Mouse (Mus musculus): ENCODE measurements around the gene Zic2. TPM values are rescaled to one million over a fixed set of nuclear protein-coding genes. Genes with fewer than 3 reads are reported as not detected.

Gene Zic2
- total and polyA plus RNA-seq, 3 experiments: 0.13 TPM; not detected in 2

DNA sequence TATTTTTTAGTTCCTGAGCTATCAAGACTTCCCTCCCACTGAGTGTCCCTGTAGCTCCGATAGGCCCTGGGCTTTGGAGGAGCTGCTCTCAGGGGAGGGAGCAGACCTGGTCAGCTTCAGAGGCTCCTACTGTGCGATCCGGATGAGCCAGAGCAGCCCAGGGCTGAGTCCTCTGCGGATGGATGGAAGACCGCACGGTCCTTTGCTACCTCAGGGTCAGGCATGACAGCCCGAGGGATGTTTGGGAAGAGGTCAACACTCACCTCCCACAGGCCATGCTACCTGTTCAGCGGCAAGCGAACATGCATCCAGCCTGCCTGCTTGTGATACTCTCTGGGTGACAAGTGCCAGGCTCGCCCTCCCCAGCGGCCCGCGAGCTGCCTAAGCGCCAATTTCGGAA is 5.9 kb downstream of the Zic2 start:
- dilution Hi-C loops (cut with MboI; ENCODE audit: extremely low pct_ligation_motif_present, extremely low pct_unique_long_range_greater_than_20kb, low sequenced_read_pairs): no loop called here
- no peak for TF ChIP-seq BHLHE40 (IDR thresholded peaks at IDR 0.05; ENCODE audit: low read depth, low read length)
- no peak for TF ChIP-seq NRF1 (IDR thresholded peaks at IDR 0.05; ENCODE audit: low read depth, low read length)
- no peak for TF ChIP-seq IRF4 (IDR thresholded peaks at IDR 0.05; ENCODE audit: low read depth, low read length)
- no peak for TF ChIP-seq ZNF384 (IDR thresholded peaks at IDR 0.05; ENCODE audit: low read depth, low read length)
- no peak for TF ChIP-seq EP300 (IDR thresholded peaks at IDR 0.05; ENCODE audit: low read length)
- no peak for TF ChIP-seq ETS1 (conservative IDR thresholded peaks at IDR 0.05; ENCODE audit: low read depth, low read length)
- no peak for TF ChIP-seq SMC3 (IDR thresholded peaks at IDR 0.05; ENCODE audit: low read depth, low read length)
- TF ChIP-seq MYC (IDR thresholded peaks at IDR 0.05; ENCODE audit: low read depth, low read length): no peak
- TF ChIP-seq ZMIZ1 (IDR thresholded peaks at IDR 0.05; ENCODE audit: low read depth, low read length): no peak
- TF ChIP-seq USF2 (conservative IDR thresholded peaks at IDR 0.05; ENCODE audit: low read depth, low read length): no peak
- no peak for TF ChIP-seq E2F4 (IDR thresholded peaks at IDR 0.05; ENCODE audit: insufficient replicate concordance, low read depth, low read length)
- TF ChIP-seq MAZ (IDR thresholded peaks at IDR 0.05; ENCODE audit: low read depth, low read length): no peak
- no peak for TF ChIP-seq GABPA (IDR thresholded peaks at IDR 0.05; ENCODE audit: insufficient replicate concordance, low read depth, low read length)
- Histone ChIP-seq H3K9ac (ENCODE audit: insufficient read depth, low read depth) (no peak overlapping the region), H3K36me3 (replicated peaks in 1 of 2; ENCODE audit: control insufficient read depth in 1 of 2, insufficient read depth in 1 of 2, low read length in 1 of 2) (no peaks in the 10 kb centered on the region), H3K4me1 (ENCODE audit: control insufficient read depth in 1 of 2, insufficient read depth in 2 of 2) (peaks cover 4 to 20% of the 10 kb centered on the region in 2 experiments; a peak in 2 of 4 replicates), H3K4me3 (replicated peaks in 1 of 3; ENCODE audit: low read depth in 2 of 3, low read length in 2 of 3, poor library complexity in 1 of 3) (no peak overlapping the region), H3K79me2 (replicated peaks; ENCODE audit: control insufficient read depth, extremely low read depth, insufficient read depth, poor library complexity, severe bottlenecking) (no peaks in the 10 kb centered on the region), H3K9me3 (replicated peaks; ENCODE audit: low read length) (peaks cover 11% of the 10 kb centered on the region), H3K27ac (ENCODE audit: insufficient read depth, low read depth) (no peak overlapping the region), H3K4me2 (ENCODE audit: insufficient read depth, low read depth, poor library complexity, severe bottlenecking) (no peak overlapping the region), H3K27me3 (replicated peaks) (no peaks in the 10 kb centered on the region)
- in situ Hi-C loops (cut with MboI; ENCODE audit: low pct_ligation_motif_present, low pct_unique_long_range_greater_than_20kb, low sequenced_read_pairs): no loop called here
- no peak for DNase-seq (ENCODE audit: extremely low read depth)

DNA sequence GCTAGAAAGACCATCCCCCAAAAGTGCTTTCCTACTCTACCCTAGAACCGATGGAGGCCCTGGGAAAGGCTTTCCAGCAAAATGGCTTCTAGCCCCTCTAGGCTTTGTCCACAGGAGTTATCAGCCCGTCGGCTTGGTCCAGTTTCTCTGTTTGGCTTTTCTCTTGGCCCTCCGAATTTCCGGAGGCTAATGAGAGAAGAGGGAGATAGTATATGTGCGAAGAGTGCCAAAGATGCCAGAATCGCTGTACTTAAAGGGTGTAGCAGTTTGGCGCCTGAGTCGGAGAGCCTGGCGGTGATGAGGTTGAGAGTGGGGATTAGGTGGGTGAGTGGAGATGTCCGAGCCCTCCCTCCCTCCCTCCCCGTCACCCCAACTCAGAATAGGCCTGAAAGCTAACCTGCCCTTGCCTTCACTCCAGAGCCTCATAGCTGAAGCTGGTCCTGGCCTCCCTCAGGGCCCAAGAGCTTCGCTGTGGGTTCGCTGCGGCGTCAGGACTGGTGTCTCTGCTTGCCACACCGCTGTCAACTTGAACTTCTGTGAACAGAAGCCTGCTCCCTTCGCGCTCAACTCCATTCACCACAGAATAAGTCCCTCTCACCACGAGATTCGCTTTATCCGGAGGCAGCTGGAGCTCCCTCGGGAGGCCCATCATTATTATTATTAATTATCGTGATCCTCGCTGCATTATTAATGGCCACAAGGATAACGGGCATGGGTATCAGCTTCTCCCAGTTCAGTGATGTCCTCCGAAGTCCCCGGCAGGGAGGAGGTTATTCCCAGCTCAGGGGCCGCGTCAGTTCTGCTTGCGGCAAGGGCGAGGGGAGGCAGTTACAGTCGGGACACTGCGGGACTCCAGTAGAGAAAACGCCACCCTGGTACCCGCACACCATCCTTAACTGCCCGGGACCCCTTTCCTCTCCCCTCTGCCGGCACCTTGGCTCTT is 7.1 kb downstream of the Zic2 start:
- no peaks in the 10 kb centered on the region for H3K27me3 ChIP-seq (replicated peaks)
- in situ Hi-C loops (cut with MboI; ENCODE audit: low pct_ligation_motif_present, low pct_unique_long_range_greater_than_20kb, low sequenced_read_pairs): no loop called here
- H3K27ac ChIP-seq (ENCODE audit: insufficient read depth, low read depth): no peak overlapping the region
- H3K4me1 ChIP-seq (ENCODE audit: control insufficient read depth in 1 of 2, insufficient read depth in 2 of 2): peaks cover 4 to 26% of the 10 kb centered on the region in 2 experiments; a peak in 2 of 4 replicates
- no peak for DNase-seq (ENCODE audit: extremely low read depth)
- H3K36me3 ChIP-seq (replicated peaks in 1 of 2; ENCODE audit: control insufficient read depth in 1 of 2, insufficient read depth in 1 of 2, low read length in 1 of 2): no peaks in the 10 kb centered on the region
- H3K4me3 ChIP-seq (replicated peaks in 1 of 3; ENCODE audit: low read depth in 2 of 3, low read length in 2 of 3, poor library complexity in 1 of 3): no peak overlapping the region
- H3K9me3 ChIP-seq (replicated peaks; ENCODE audit: low read length): peaks cover 6% of the 10 kb centered on the region
- dilution Hi-C loops (cut with MboI; ENCODE audit: extremely low pct_ligation_motif_present, extremely low pct_unique_long_range_greater_than_20kb, low sequenced_read_pairs): no loop called here
- no peak overlapping the region for H3K9ac ChIP-seq (ENCODE audit: insufficient read depth, low read depth)
- no peak for TF ChIP-seq SIN3A (IDR thresholded peaks at IDR 0.05; ENCODE audit: low read length)
- no peak for TF ChIP-seq GABPA (IDR thresholded peaks at IDR 0.05; ENCODE audit: insufficient replicate concordance, low read depth, low read length)
- no peak for TF ChIP-seq ZKSCAN1 (IDR thresholded peaks at IDR 0.05; ENCODE audit: borderline replicate concordance, low read depth, low read length)
- no peak for TF ChIP-seq JUND (conservative IDR thresholded peaks at IDR 0.05; ENCODE audit: low read depth, low read length)
- TF ChIP-seq CHD2 (IDR thresholded peaks at IDR 0.05; ENCODE audit: low read length): no peak
- TF ChIP-seq USF2 (conservative IDR thresholded peaks at IDR 0.05; ENCODE audit: low read depth, low read length): no peak
- no peak for TF ChIP-seq ETS1 (conservative IDR thresholded peaks at IDR 0.05; ENCODE audit: low read depth, low read length)
- no peak for TF ChIP-seq POLR2AphosphoS2 (IDR thresholded peaks at IDR 0.05; ENCODE audit: low read depth, low read length)
- TF ChIP-seq CHD1 (IDR thresholded peaks at IDR 0.05; ENCODE audit: low read depth, low read length): no peak
- TF ChIP-seq TBP (conservative IDR thresholded peaks at IDR 0.05; ENCODE audit: low read depth, low read length): no peak
- no peak for TF ChIP-seq IRF4 (IDR thresholded peaks at IDR 0.05; ENCODE audit: low read depth, low read length)
- no peak for TF ChIP-seq NRF1 (IDR thresholded peaks at IDR 0.05; ENCODE audit: low read depth, low read length)
- no peak for TF ChIP-seq ZMIZ1 (IDR thresholded peaks at IDR 0.05; ENCODE audit: low read depth, low read length)
- TF ChIP-seq E2F4 (IDR thresholded peaks at IDR 0.05; ENCODE audit: insufficient replicate concordance, low read depth, low read length): no peak
- no peak for TF ChIP-seq NELFE (IDR thresholded peaks at IDR 0.05; ENCODE audit: low read depth, low read length)
- no peaks in the 10 kb centered on the region for H3K79me2 ChIP-seq (replicated peaks; ENCODE audit: control insufficient read depth, extremely low read depth, insufficient read depth, poor library complexity, severe bottlenecking)
- H3K4me2 ChIP-seq (ENCODE audit: insufficient read depth, low read depth, poor library complexity, severe bottlenecking): no peak overlapping the region
